Mouse (Mus musculus) mammary gland, adult 2 months (tissue): Measurements from ENCODE around the gene Amy2a5. TPM values are rescaled to one million over a fixed set of nuclear protein-coding genes. Genes with fewer than 3 reads are reported as not detected.

Source experiments
- polyA plus RNA-seq: library from polyadenylated mRNA; depleted of rRNA; stranded (reverse); fragments of >200 nt; gene quantifications from 2 replicates; pipeline ENCODE4 v1.2.3, GENCODE M21; 2012; ENCODE audit warnings: low replicate concordance; rRNA removed

Gene Amy2a5
- polyA plus RNA-seq, result 0.23 TPM in 1 of 2 replicates, not detected in the other

GRCm38 (mm10) chr3:113258737-113259136 is at the start of gene Amy2a5:
Amy2a5 (minus strand) TSS chr3:113258837.

GRCm38 (mm10) chr3:113291349-113291748 is 32.7 kb upstream of the Amy2a5 start, which contains the start of gene Amy2a4:
Amy2a4 (minus strand) TSS chr3:113291449.

Other genes starting within 250 kb of the Amy2a5 start
- gene Amy2a4, start 32.6 kb upstream of the Amy2a5 start, polyA plus RNA-seq, result not detected in 2 replicates
- gene Amy2a3, start 65.2 kb upstream of the Amy2a5 start, polyA plus RNA-seq, result not detected in 2 replicates
- gene Amy2a2, start 97.8 kb upstream of the Amy2a5 start, polyA plus RNA-seq, result not detected in 2 replicates